Mouse (Mus musculus): ENCODE data around the gene Mrps23.

GRCm38 (mm10) chr11:88253514-88254167, 49.5 kb downstream of the Mrps23 start:
- no peak for TF ChIP-seq CTCF (IDR thresholded peaks at IDR 0.05; ENCODE audit: low read depth, low read length)
- no peak for TF ChIP-seq GATA2 (IDR thresholded peaks at IDR 0.05; ENCODE audit: borderline replicate concordance, low read depth, low read length)
- no peak for TF ChIP-seq TAL1 (conservative IDR thresholded peaks at IDR 0.05; ENCODE audit: low read depth, low read length)
- TF ChIP-seq GATA1 (IDR thresholded peaks at IDR 0.05; ENCODE audit: borderline replicate concordance, low read length), result no peak
